Mouse (Mus musculus): ENCODE results near the gene Map2k5.

DNA sequence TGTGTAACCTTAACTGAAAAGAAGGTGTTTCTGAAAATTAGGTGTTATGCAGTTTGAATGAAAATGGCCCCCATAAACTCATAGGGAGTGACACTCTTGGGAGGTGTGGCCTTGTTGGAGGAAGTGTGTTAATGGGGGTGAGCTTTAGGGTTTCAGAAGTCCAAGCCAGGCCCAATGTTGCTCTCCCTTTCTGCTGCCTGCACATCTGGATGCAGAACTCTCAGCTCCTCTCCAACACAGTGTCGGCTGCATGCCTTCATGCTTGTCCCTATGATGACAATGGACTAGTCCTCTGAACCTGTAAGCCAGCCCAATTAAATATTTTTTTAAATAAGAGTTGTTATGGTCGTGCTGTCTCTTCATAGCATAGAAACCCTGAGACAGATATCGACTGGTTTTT, 2.6 kb upstream of the Map2k5 start:
- TF ChIP-seq CTCF (IDR thresholded peaks at IDR 0.05; ENCODE audit: borderline replicate concordance, control insufficient read depth, extremely low read depth, insufficient read depth, low read length, poor library complexity) (no peak), POLR2A (IDR thresholded peaks at IDR 0.05; ENCODE audit: control insufficient read depth, extremely low read depth, insufficient read depth, low read length, poor library complexity) (no peak)

Data from thymus, adult 2 months (tissue).